Mouse (Mus musculus): ENCODE measurements around the gene Pik3r5.

DNA sequence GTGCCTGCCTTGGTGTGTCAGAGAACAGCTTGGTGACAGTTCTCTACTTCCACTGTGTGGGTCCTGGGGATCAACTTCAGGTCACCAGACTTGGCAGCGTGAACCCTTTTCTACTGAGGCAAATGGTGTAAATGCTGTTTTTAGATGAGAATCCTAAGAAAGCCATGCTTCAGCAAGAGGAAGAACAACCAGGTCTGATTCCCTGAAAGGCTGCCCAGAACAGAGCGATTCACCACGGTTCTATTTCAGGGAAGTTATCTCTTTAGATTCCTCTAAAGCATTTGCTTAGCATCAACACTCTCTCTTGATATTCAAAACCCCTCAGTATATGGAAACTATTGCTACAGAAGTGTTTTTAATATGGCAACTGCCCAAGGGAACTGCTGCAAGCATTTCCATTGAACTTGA, 46.7 kb downstream of the Pik3r5 start:
- TF ChIP-seq ELF1 (IDR thresholded peaks at IDR 0.05; ENCODE audit: low read depth, low read length) (no peak), MEF2A (IDR thresholded peaks at IDR 0.05; ENCODE audit: extremely low read depth, insufficient replicate concordance, low read depth, low read length, poor library complexity, severe bottlenecking) (no peak), TBP (IDR thresholded peaks at IDR 0.05; ENCODE audit: low read depth, low read length) (no peak), HCFC1 (IDR thresholded peaks at IDR 0.05; ENCODE audit: low read depth, low read length) (no peak), CTCF (IDR thresholded peaks at IDR 0.05 in 2 of 3, conservative IDR thresholded peaks at IDR 0.05 in 1 of 3; ENCODE audit: control insufficient read depth in 1 of 3, insufficient read depth in 1 of 3, low read depth in 2 of 3, low read length in 3 of 3, poor library complexity in 1 of 3, severe bottlenecking in 1 of 3) (no peak), ETS1 (IDR thresholded peaks at IDR 0.05; ENCODE audit: low read depth, low read length) (no peak), CHD2 (IDR thresholded peaks at IDR 0.05; ENCODE audit: low read length) (no peak), EP300 (IDR thresholded peaks at IDR 0.05; ENCODE audit: low read depth in 1 of 2, low read length in 2 of 2) (no peak), E2F4 (IDR thresholded peaks at IDR 0.05; ENCODE audit: borderline replicate concordance, low read depth, low read length) (no peak), GABPA (IDR thresholded peaks at IDR 0.05; ENCODE audit: low read depth, low read length) (no peak), POLR2AphosphoS2 (IDR thresholded peaks at IDR 0.05; ENCODE audit: low read length) (no peak), POLR2A (IDR thresholded peaks at IDR 0.05; ENCODE audit: control insufficient read depth in 1 of 2, insufficient read depth in 1 of 2, low read depth in 1 of 2, low read length in 2 of 2, poor library complexity in 1 of 2) (no peak), UBTF (IDR thresholded peaks at IDR 0.05; ENCODE audit: borderline replicate concordance, insufficient read depth, low read depth, low read length) (no peak)
